Mouse (Mus musculus): ENCODE results near the gene Klf7. TPM values are rescaled to one million over a fixed set of nuclear protein-coding genes. Genes with fewer than 3 reads are reported as not detected.
"Not testable (repeated sequence)": the region's sequence is repeated elsewhere in the genome, so short reads cannot be mapped to it uniquely, and the experiment has no call there.

Klf7 gene
- polyA plus RNA-seq, 1 experiment from 2014 or later, result 21.2 TPM

- H3K4me3 ChIP-seq, result peak overlapping the region; percentile 85
- no peaks in the 10 kb centered on the region for H3K27me3 ChIP-seq (ENCODE audit: low read depth, poor library complexity, severe bottlenecking)
- H3K9me3 ChIP-seq (replicated peaks), result no peaks in the 10 kb centered on the region
- H3K4me1 ChIP-seq, result peaks cover 46% of the 10 kb centered on the region
- WGBS, result 52% methylated on average over 6 of the region's 6 CpGs
- peak overlapping the region; percentile 100 for H3K27ac ChIP-seq (replicated peaks)
- no peaks in the 10 kb centered on the region for H3K36me3 ChIP-seq
- no peak for DNase-seq (ENCODE audit: low spot score)
These were observed 3.6 kb downstream of the Klf7 start for GRCm38 (mm10) chr1:64118285-64119170.

GRCm38 (mm10) chr1:64117478-64118284 is 4.4 kb downstream of the Klf7 start:
- DNase-seq (ENCODE audit: low spot score), result no peak
- peak overlapping the region; percentile 85 for H3K4me3 ChIP-seq
- H3K9me3 ChIP-seq (replicated peaks), result no peaks in the 10 kb centered on the region
- H3K27me3 ChIP-seq (ENCODE audit: low read depth, poor library complexity, severe bottlenecking), result no peaks in the 10 kb centered on the region
- WGBS, result 84% methylated on average over 11 of the region's 11 CpGs
- H3K4me1 ChIP-seq, result peaks cover 43% of the 10 kb centered on the region
- peak overlapping the region; percentile 100 for H3K27ac ChIP-seq (replicated peaks)
- no peaks in the 10 kb centered on the region for H3K36me3 ChIP-seq

GRCm38 (mm10) chr1:64116746-64117455 is 5.2 kb downstream of the Klf7 start:
- peak overlapping the region; percentile 10; the same call in 1 of the 2 replicates for H3K4me3 ChIP-seq
- H3K4me1 ChIP-seq, result peaks cover 37% of the 10 kb centered on the region
- DNase-seq (ENCODE audit: low spot score), result no peak
- H3K27me3 ChIP-seq (ENCODE audit: low read depth, poor library complexity, severe bottlenecking), result no peaks in the 10 kb centered on the region
- no peaks in the 10 kb centered on the region for H3K9me3 ChIP-seq (replicated peaks)
- no peak overlapping the region for H3K27ac ChIP-seq (replicated peaks)
- H3K36me3 ChIP-seq, result no peaks in the 10 kb centered on the region
- WGBS, result 77% methylated on average over 6 of the region's 6 CpGs

GRCm38 (mm10) chr1:64114579-64114978 is 7.5 kb downstream of the Klf7 start:
- H3K36me3 ChIP-seq, result no peaks in the 10 kb centered on the region
- H3K4me1 ChIP-seq, result peaks cover 28% of the 10 kb centered on the region
- H3K27ac ChIP-seq (replicated peaks), result no peak overlapping the region
- no peak overlapping the region for H3K4me3 ChIP-seq
- no peaks in the 10 kb centered on the region for H3K27me3 ChIP-seq (ENCODE audit: low read depth, poor library complexity, severe bottlenecking)
- WGBS, result 86% methylated on average over 3 of the region's 3 CpGs
- no peak for DNase-seq (ENCODE audit: low spot score)
- no peaks in the 10 kb centered on the region for H3K9me3 ChIP-seq (replicated peaks)

GRCm38 (mm10) chr1:64108653-64109052 is 13.4 kb downstream of the Klf7 start:
- H3K27me3 ChIP-seq (ENCODE audit: low read depth, poor library complexity, severe bottlenecking); H3K4me3 ChIP-seq; H3K9me3 ChIP-seq (replicated peaks); DNase-seq (ENCODE audit: low spot score); H3K27ac ChIP-seq (replicated peaks): not testable (repeated sequence)
- H3K4me1 ChIP-seq, result peaks cover 25% of the 10 kb centered on the region
- peaks cover 11% of the 10 kb centered on the region; the same call in 1 of the 2 replicates for H3K36me3 ChIP-seq
- 96% methylated on average over 3 of the region's 3 CpGs for WGBS

GRCm38 (mm10) chr1:64107526-64107925 is 14.6 kb downstream of the Klf7 start:
- no peak overlapping the region for H3K4me3 ChIP-seq
- H3K9me3 ChIP-seq (replicated peaks), result no peaks in the 10 kb centered on the region
- no peak overlapping the region for H3K27ac ChIP-seq (replicated peaks)
- 77% methylated on average over 7 of the region's 7 CpGs for whole genome bisulfite sequencing
- peaks cover 13% of the 10 kb centered on the region; the same call in 1 of the 2 replicates for H3K36me3 ChIP-seq
- no peaks in the 10 kb centered on the region for H3K27me3 ChIP-seq (ENCODE audit: low read depth, poor library complexity, severe bottlenecking)
- H3K4me1 ChIP-seq, result peaks cover 25% of the 10 kb centered on the region
- no peak for DNase-seq (ENCODE audit: low spot score)

- no peaks in the 10 kb centered on the region for H3K27me3 ChIP-seq (ENCODE audit: low read depth, poor library complexity, severe bottlenecking)
- H3K27ac ChIP-seq (replicated peaks), result peak overlapping the region; percentile 61; the same call in 1 of the 2 replicates
- peaks cover 31% of the 10 kb centered on the region for H3K4me1 ChIP-seq
- peaks cover 13% of the 10 kb centered on the region; the same call in 1 of the 2 replicates for H3K36me3 ChIP-seq
- 34% methylated on average over 5 of the region's 5 CpGs for WGBS
- DNase-seq (ENCODE audit: low spot score), result no peak
- H3K4me3 ChIP-seq, result peak overlapping the region; percentile 18; the same call in 1 of the 2 replicates
- H3K9me3 ChIP-seq (replicated peaks), result no peaks in the 10 kb centered on the region
These were observed 16.0 kb downstream of the Klf7 start for GRCm38 (mm10) chr1:64106127-64106526.

- Histone ChIP-seq H3K9me3 (replicated peaks) (no peaks in the 10 kb centered on the region), H3K4me3 (no peak overlapping the region), H3K27ac (replicated peaks) (no peak overlapping the region), H3K27me3 (ENCODE audit: low read depth, poor library complexity, severe bottlenecking) (no peaks in the 10 kb centered on the region), H3K4me1 (peaks cover 31% of the 10 kb centered on the region), H3K36me3 (peaks cover 13% of the 10 kb centered on the region; the same call in 1 of the 2 replicates)
- no peak for DNase-seq (ENCODE audit: low spot score)
- WGBS, result 90% methylated on average over 7 of the region's 7 CpGs
These were observed 16.9 kb downstream of the Klf7 start for GRCm38 (mm10) chr1:64105181-64105646.

GRCm38 (mm10) chr1:64104665-64105064 is 17.4 kb downstream of the Klf7 start:
- Histone ChIP-seq H3K4me1 (peaks cover 31% of the 10 kb centered on the region), H3K9me3 (replicated peaks) (no peaks in the 10 kb centered on the region), H3K36me3 (peaks cover 13% of the 10 kb centered on the region; the same call in 1 of the 2 replicates), H3K27me3 (ENCODE audit: low read depth, poor library complexity, severe bottlenecking) (no peaks in the 10 kb centered on the region), H3K4me3 (no peak overlapping the region), H3K27ac (replicated peaks) (no peak overlapping the region)
- 91% methylated on average over 3 of the region's 3 CpGs for WGBS
- DNase-seq (ENCODE audit: low spot score), result no peak

GRCm38 (mm10) chr1:64101331-64101730 is 20.8 kb downstream of the Klf7 start:
- Histone ChIP-seq H3K4me1 (peaks cover 38% of the 10 kb centered on the region), H3K9me3 (replicated peaks) (no peaks in the 10 kb centered on the region), H3K27ac (replicated peaks) (no peak overlapping the region), H3K4me3 (no peak overlapping the region), H3K36me3 (peaks cover 13% of the 10 kb centered on the region; the same call in 1 of the 2 replicates), H3K27me3 (ENCODE audit: low read depth, poor library complexity, severe bottlenecking) (no peaks in the 10 kb centered on the region)
- DNase-seq (ENCODE audit: low spot score), result no peak
- WGBS, result 83% methylated on average over 3 of the region's 3 CpGs

GRCm38 (mm10) chr1:64098800-64099199 is 23.3 kb downstream of the Klf7 start:
- Histone ChIP-seq H3K36me3 (0 out of 2 replicates have a peak, but pooled peaks cover 4% of the 10 kb centered on the region), H3K27ac (replicated peaks) (no peak overlapping the region), H3K27me3 (ENCODE audit: low read depth, poor library complexity, severe bottlenecking) (no peaks in the 10 kb centered on the region), H3K4me1 (peaks cover 30% of the 10 kb centered on the region), H3K9me3 (replicated peaks) (no peaks in the 10 kb centered on the region), H3K4me3 (no peak overlapping the region)
- DNase-seq (ENCODE audit: low spot score), result no peak
- WGBS, result 69% methylated on average over 4 of the region's 4 CpGs

All from midbrain, embryonic 10.5 days (tissue).